Mouse (Mus musculus): ENCODE data around the gene Txndc11. TPM values are rescaled to one million over a fixed set of nuclear protein-coding genes. Genes with fewer than 3 reads are reported as not detected.

The Txndc11 gene
- total RNA-seq, 2 experiments from 2014 or later, result 15.1 to 28.1 TPM

GRCm38 (mm10) chr16:11068666-11069065 lies 65.8 kb downstream of the Txndc11 start:
- no peak for ATAC-seq (replicated peaks; ENCODE audit: low FRiP score, poor library complexity, severe bottlenecking)

GRCm38 (mm10) chr16:11066833-11067191 lies 67.6 kb downstream of the Txndc11 start:
- ATAC-seq (replicated peaks; ENCODE audit: low FRiP score, poor library complexity, severe bottlenecking), result no peak

DNA sequence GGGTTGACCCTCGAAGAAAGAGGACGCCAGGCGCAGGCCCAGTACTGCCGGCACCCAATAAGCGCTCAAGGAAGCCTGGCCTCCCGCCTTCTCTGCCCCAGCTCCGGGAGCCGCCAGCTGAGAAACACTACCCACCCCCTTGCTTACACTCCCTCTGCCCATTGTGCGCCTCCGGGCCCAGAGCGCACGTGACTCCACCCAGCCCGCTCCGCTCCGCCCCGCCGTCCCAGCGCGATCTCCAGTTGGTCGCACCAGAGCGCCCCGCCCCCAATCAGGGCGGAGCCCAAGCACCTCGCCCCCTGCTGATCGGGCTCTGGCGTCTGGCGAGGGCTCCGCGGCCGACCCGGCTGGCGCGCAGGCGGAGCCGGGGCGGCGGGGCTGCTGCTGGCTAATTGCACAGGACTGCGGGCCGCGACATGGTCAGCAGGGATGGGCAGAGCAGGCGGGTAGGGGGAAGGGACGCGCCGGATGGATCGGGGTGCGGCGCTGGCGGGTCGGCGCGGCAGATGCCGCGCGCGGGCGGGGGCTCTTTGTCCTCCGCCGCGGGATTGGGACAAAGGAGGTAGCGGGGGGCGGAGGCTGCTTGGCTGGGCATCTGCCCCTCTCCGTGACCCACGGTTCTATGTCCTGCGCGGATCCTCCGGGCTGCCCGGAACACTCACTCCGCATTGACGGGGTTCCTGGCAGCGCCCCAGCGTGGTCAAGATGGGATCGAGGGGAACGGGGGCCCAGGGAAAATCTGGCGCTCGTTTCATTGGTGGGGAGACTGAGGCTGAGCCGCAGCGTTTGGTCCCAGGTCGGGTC lies 68.2 kb downstream of the Txndc11 start, which contains the start of gene Litaf:
Gene Litaf (minus strand): TSS at position 129 of the 804 bp plus-strand sequence.
- ATAC-seq (replicated peaks; ENCODE audit: low FRiP score, poor library complexity, severe bottlenecking), result peak; percentile 93

DNA sequence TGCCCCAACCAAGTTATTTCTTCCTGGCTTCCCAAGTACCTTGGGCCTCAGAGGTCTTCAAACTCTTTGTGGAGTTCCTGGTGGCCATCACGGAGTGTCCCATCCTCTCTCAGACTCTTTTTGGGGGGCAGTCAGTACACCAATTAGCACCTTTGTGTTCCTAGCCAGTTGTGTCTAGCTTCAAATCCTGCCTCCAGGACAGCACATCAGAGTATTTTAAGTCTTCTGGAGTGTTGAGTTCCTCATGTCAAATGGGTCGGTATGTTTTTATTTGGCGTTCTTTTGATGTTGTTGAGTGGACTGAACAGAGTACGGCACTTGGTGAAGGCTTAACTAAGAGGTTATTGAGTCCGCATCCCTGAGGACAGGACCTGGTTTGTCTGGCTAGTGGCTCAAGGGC lies 69.0 kb downstream of the Txndc11 start:
- no peak for ATAC-seq (replicated peaks; ENCODE audit: low FRiP score, poor library complexity, severe bottlenecking)

DNA sequence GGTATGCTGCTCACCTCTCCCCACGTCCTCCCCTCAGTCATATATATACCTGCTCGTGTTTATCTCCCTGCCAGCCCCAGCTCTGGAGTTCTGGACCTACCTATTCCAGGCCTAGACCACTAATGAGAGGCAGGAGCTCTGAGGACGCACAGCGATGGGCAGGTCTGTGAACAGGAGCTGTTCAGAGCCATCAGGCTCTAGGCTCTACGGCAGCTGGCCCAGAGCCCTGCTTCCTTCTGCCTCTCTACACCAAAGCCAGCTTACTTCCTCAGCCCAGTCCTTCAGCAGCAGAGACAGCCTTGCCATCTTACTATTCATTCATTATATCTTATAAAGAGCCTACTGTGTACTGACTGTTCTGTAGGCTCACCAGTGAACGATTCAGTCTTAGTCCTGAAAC lies 69.7 kb downstream of the Txndc11 start:
- no peak for ATAC-seq (replicated peaks; ENCODE audit: low FRiP score, poor library complexity, severe bottlenecking)

GRCm38 (mm10) chr16:11064341-11064740 lies 70.1 kb downstream of the Txndc11 start:
- no peak for ATAC-seq (replicated peaks; ENCODE audit: low FRiP score, poor library complexity, severe bottlenecking)

- no peak for ATAC-seq (replicated peaks; ENCODE audit: low FRiP score, poor library complexity, severe bottlenecking)
Measured at GRCm38 (mm10) chr16:11062794-11063721, 71.4 kb downstream of the Txndc11 start.

GRCm38 (mm10) chr16:11060645-11061044 lies 73.8 kb downstream of the Txndc11 start, which contains the start of gene Snn:
Snn (plus strand) TSS chr16:11060945.
- no peak for ATAC-seq (replicated peaks; ENCODE audit: low FRiP score, poor library complexity, severe bottlenecking)

DNA sequence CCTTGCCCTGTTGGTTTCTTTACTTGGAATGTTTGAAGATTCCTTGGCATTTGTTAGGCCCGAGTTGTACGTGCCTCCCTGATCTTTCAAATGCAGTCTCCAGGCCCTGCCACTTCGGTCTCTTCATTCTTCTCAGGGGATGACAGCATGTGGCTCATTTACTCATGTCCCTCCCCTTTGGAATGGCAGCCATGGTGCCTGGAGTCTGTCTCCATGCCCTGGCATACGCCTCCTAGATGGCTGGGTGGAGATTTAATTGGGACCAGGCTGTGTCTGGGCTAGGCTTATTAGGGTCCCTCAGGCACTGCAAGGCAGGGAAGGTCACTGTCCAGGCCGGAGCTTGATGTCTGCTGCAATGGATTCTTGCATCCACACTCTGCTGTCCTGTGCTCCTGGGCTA lies 78.5 kb downstream of the Txndc11 start:
- no peak for ATAC-seq (replicated peaks; ENCODE audit: low FRiP score, poor library complexity, severe bottlenecking)

GRCm38 (mm10) chr16:11054871-11055270 lies 79.6 kb downstream of the Txndc11 start:
- ATAC-seq (replicated peaks; ENCODE audit: low FRiP score, poor library complexity, severe bottlenecking), result no peak

DNA sequence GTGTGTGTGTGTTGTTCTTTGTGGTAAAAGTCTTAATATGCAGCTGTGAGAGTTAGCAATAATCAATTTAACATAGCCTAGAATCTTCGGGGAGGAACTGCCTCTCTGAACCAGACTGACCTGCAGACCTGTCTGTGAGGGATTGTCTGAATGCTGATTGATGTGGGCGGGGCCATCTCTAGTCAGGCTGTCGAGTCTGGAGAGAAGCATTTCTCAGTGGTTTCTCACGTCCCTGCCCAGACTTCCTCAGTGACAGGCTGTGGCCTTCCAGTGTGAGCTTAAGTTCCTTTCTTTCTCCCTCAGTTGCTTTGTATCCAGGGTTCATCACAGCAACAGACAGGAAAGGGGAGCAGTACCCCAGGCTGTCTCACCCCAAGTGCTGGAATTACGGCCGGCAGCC lies 80.0 kb downstream of the Txndc11 start:
- ATAC-seq (replicated peaks; ENCODE audit: low FRiP score, poor library complexity, severe bottlenecking), result no peak

DNA sequence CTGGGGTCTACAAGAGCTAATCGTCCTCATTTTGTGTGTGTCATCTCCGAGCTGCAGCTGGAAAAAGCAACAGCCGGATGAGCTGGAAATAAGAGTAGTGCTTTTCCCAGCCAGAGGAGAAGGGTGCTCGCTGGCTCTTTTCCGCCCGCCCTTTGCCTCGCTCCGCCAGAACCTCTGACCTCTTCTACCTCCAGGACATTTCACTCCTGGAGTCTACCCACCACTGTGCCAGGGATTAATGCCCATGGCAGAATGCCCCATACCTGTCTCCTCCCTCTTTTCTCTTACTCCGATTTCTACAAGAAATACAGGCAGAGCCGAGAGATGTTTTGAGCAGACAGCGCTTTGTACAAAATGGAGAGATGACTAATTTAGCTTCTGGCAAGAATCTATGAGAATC lies 83.3 kb downstream of the Txndc11 start:
- ATAC-seq (replicated peaks; ENCODE audit: low FRiP score, poor library complexity, severe bottlenecking), result no peak

GRCm38 (mm10) chr16:11050226-11050625 lies 84.2 kb downstream of the Txndc11 start:
- ATAC-seq (replicated peaks; ENCODE audit: low FRiP score, poor library complexity, severe bottlenecking), result no peak

GRCm38 (mm10) chr16:11047130-11047529 lies 87.3 kb downstream of the Txndc11 start:
- no peak for ATAC-seq (replicated peaks; ENCODE audit: low FRiP score, poor library complexity, severe bottlenecking)

DNA sequence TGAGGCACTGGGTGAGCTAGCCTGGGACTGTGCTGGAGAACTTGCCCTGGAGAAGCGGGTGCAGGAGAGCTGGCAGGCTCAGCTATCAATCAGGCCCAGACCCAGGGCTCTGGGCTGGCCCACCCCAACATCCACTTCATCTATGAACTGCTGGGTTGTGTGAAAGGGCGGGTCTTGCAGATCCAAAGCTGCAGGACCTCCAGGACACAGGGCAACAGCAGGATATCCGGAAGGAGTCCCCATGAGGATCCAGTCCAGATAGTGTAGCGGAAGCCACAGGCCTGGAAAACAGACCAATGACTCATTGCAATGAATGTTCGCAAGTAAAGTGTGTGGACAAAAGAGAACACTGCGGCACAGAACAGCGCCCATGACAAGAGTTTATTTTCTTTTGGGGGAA lies 88.0 kb downstream of the Txndc11 start:
- no peak for ATAC-seq (replicated peaks; ENCODE audit: low FRiP score, poor library complexity, severe bottlenecking)

DNA sequence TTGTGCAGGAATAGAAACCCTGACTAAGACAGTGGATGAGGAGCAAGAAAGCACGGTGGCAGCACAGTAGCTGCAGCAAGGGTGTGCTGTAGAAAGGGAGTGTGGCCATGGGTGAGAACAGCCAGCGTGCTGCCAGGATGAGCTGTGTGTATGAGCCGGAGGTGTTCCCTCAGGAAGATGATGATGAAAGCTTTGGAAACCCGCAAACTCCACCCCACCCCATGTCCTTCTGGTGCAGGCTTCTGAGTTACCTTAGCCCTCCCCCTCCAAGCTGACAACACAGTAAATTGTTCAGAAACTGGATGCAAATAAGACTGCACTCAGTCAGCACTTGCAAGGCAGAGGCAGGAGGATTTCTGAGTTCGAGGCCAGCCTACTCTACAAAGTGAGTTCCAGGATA lies 91.2 kb downstream of the Txndc11 start:
- no peak for ATAC-seq (replicated peaks; ENCODE audit: low FRiP score, poor library complexity, severe bottlenecking)

GRCm38 (mm10) chr16:11040603-11041002 lies 93.8 kb downstream of the Txndc11 start:
- no peak for ATAC-seq (replicated peaks; ENCODE audit: low FRiP score, poor library complexity, severe bottlenecking)

GRCm38 (mm10) chr16:11035790-11036431 lies 98.5 kb downstream of the Txndc11 start:
- peak; percentile 50; the same call in 1 of the 2 replicates for ATAC-seq (replicated peaks; ENCODE audit: low FRiP score, poor library complexity, severe bottlenecking)

- no peak for ATAC-seq (replicated peaks; ENCODE audit: low FRiP score, poor library complexity, severe bottlenecking)
Measured at GRCm38 (mm10) chr16:11035273-11035672, 99.2 kb downstream of the Txndc11 start.

- peak; percentile 70 for ATAC-seq (replicated peaks; ENCODE audit: low FRiP score, poor library complexity, severe bottlenecking)
Measured at GRCm38 (mm10) chr16:11034193-11034803, 100.2 kb downstream of the Txndc11 start.
